Mouse (Mus musculus) CH12.LX (cell line): ENCODE measurements around the gene Rnaseh1.

ENCODE experiments used
- BHLHE40 ChIP-seq: IDR thresholded peaks from 2 replicates; pipeline ENCODE4 v1.6.1; 2011; ENCODE audit warnings: mild to moderate bottlenecking, low read depth, low read length, improper control_type of control experiment
- CTCF ChIP-seq, 2 experiments: IDR thresholded peaks in 1 of 2; conservative IDR thresholded peaks in 1 of 2; 2 replicates each; pipeline ENCODE4 v1.5.1; 2011 to 2012; ENCODE audit warnings: low read depth in 2 of 2, low read length in 2 of 2, improper control_type of control experiment in 1 of 2, inconsistent platforms in 1 of 2, mild to moderate bottlenecking in 1 of 2, moderate library complexity in 1 of 2
- JUND ChIP-seq: conservative IDR thresholded peaks from 2 replicates; pipeline ENCODE4 v1.6.1; 2011; ENCODE audit warnings: low read depth, low read length, improper control_type of control experiment
- MAFK ChIP-seq: IDR thresholded peaks from 2 replicates; pipeline ENCODE4 v1.6.1; 2011; ENCODE audit warnings: low read length, improper control_type of control experiment; ENCODE audit not compliant: insufficient replicate concordance
- NRF1 ChIP-seq: IDR thresholded peaks from 2 replicates; pipeline ENCODE4 v1.6.1; 2014; ENCODE audit warnings: low read depth, mild to moderate bottlenecking, inconsistent platforms, low read length, improper control_type of control experiment, moderate library complexity
- POLR2A ChIP-seq: IDR thresholded peaks from 2 replicates; pipeline ENCODE4 v1.6.1; 2011; ENCODE audit warnings: low read depth, mild to moderate bottlenecking, improper control_type of control experiment, low read length
- RAD21 ChIP-seq: IDR thresholded peaks from 2 replicates; pipeline ENCODE4 v1.6.1; 2011; ENCODE audit warnings: low read depth, mild to moderate bottlenecking, low read length, improper control_type of control experiment, moderate library complexity
- RCOR1 ChIP-seq: conservative IDR thresholded peaks from 2 replicates; pipeline ENCODE4 v1.6.1; 2012; ENCODE audit warnings: low read depth, mild to moderate bottlenecking, inconsistent platforms, low read length, improper control_type of control experiment
- SMC3 ChIP-seq: IDR thresholded peaks from 2 replicates; pipeline ENCODE4 v1.6.1; 2011; ENCODE audit warnings: low read depth, low read length, improper control_type of control experiment
- ZKSCAN1 ChIP-seq: IDR thresholded peaks from 2 replicates; pipeline ENCODE4 v1.6.1; 2012; ENCODE audit warnings: low read depth, inconsistent platforms, low read length, improper control_type of control experiment, borderline replicate concordance

DNA sequence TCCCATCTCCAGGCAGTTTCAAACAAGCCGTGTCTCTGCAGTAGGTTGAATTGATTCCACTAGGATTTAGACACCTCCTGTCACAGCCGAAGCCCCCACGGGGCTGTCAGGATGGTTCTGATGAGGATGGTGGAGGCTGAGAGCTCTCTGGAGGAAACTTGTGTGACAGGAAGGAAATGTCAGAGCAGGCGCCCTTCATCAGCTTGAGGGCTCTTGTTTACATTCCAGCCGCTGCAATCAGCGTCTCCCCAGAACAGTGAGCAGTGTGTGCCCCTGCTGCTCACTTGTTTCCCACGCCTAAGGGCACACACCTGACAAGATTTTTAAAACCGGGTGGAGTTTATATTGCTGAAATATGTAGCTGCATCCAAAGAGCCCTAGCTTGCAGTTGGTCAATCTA lies 17.9 kb downstream of the Rnaseh1 start:
- TF ChIP-seq CTCF (conservative IDR thresholded peaks at IDR 0.05 in 1 of 2, IDR thresholded peaks at IDR 0.05 in 1 of 2; ENCODE audit: low read depth in 2 of 2, low read length in 2 of 2) (no peak), POLR2A (no peak), NRF1 (no peak), RCOR1 (no peak), BHLHE40 (no peak), ZKSCAN1 (no peak), SMC3 (no peak), MAFK (no peak), RAD21 (no peak), JUND (no peak)
